Mouse (Mus musculus): ENCODE results near the gene Morf4l1. TPM values are rescaled to one million over a fixed set of nuclear protein-coding genes. Genes with fewer than 3 reads are reported as not detected.
"Not testable (repeated sequence)": the region's sequence is repeated elsewhere in the genome, so short reads cannot be mapped to it uniquely, and the experiment has no call there.

The Morf4l1 gene
- total and polyA plus RNA-seq, 3 experiments, result 118 to 219 (median 172) TPM

- Histone ChIP-seq H3K36me3 (replicated peaks) (no peaks in the 10 kb centered on the region), H3K27me3 (ENCODE audit: insufficient read depth, low read length) (no peaks in the 10 kb centered on the region), H3K9me3 (replicated peaks) (peaks cover 9% of the 10 kb centered on the region), H3K4me3 (ENCODE audit: low read depth, low read length) (no peak overlapping the region), H3K4me1 (ENCODE audit: insufficient read depth, low read depth, low read length) (no peaks in the 10 kb centered on the region)
- TF ChIP-seq TAL1 (conservative IDR thresholded peaks at IDR 0.05; ENCODE audit: low read depth, low read length) (no peak), CTCF (IDR thresholded peaks at IDR 0.05; ENCODE audit: low read depth, low read length) (no peak), GATA1 (IDR thresholded peaks at IDR 0.05; ENCODE audit: borderline replicate concordance, low read length) (no peak), GATA2 (IDR thresholded peaks at IDR 0.05; ENCODE audit: borderline replicate concordance, low read depth, low read length) (no peak), POLR2AphosphoS5 (IDR thresholded peaks at IDR 0.05; ENCODE audit: insufficient replicate concordance, low read depth, low read length) (no peak)
- DNase-seq (ENCODE audit: low spot score) (no peak), ATAC-seq (ENCODE audit: extremely low read depth, insufficient number of reproducible peaks, low FRiP score, poor library complexity, severe bottlenecking) (no peak)
Measured at GRCm38 (mm10) chr9:90045191-90045590, 69.4 kb downstream of the Morf4l1 start.

GRCm38 (mm10) chr9:90042906-90043305 is 71.7 kb downstream of the Morf4l1 start:
- not testable (repeated sequence) for ATAC-seq (ENCODE audit: extremely low read depth, insufficient number of reproducible peaks, low FRiP score, poor library complexity, severe bottlenecking); H3K4me3 ChIP-seq (ENCODE audit: low read depth, low read length); H3K4me1 ChIP-seq (ENCODE audit: insufficient read depth, low read depth, low read length); H3K27me3 ChIP-seq (ENCODE audit: insufficient read depth, low read length); H3K9me3 ChIP-seq (replicated peaks); H3K36me3 ChIP-seq (replicated peaks); DNase-seq (ENCODE audit: low spot score)

Other genes starting within 250 kb of the Morf4l1 start
- gene Rasgrf1, start 204.9 kb downstream of the Morf4l1 start, total RNA-seq (2014; fragmentation: Nextera tagmentation), result not detected in 2 replicates
- gene Rasgrf1, start 204.9 kb downstream of the Morf4l1 start, total RNA-seq (2017), result 0.05 and 0.12 TPM in 2 replicates
- not detected in 2 replicates for gene Rasgrf1, start 204.9 kb downstream of the Morf4l1 start, polyA plus RNA-seq (2012)
- not detected in 2 replicates for gene Ctsh, start 60.6 kb downstream of the Morf4l1 start, total RNA-seq (2014; fragmentation: Nextera tagmentation)
- 0.16 and 0.29 TPM in 2 replicates for gene Ctsh, start 60.6 kb downstream of the Morf4l1 start, total RNA-seq (2017)
- not detected in 2 replicates for gene Ctsh, start 60.6 kb downstream of the Morf4l1 start, polyA plus RNA-seq (2012)
- not detected in 2 replicates for gene Adamts7, start 48.3 kb upstream of the Morf4l1 start, total RNA-seq (2014; fragmentation: Nextera tagmentation)
- gene Adamts7, start 48.3 kb upstream of the Morf4l1 start, total RNA-seq (2017), result 0.17 TPM in 1 of 2 replicates, not detected in the other
- gene Adamts7, start 48.3 kb upstream of the Morf4l1 start, polyA plus RNA-seq (2012), result not detected in 2 replicates
- 0.90 TPM in 1 of 2 replicates, not detected in the other for gene Tbc1d2b, start 156.0 kb upstream of the Morf4l1 start, total RNA-seq (2014; fragmentation: Nextera tagmentation)
- gene Tbc1d2b, start 156.0 kb upstream of the Morf4l1 start, total RNA-seq (2017), result 0.22 and 0.29 TPM in 2 replicates
- gene Tbc1d2b, start 156.0 kb upstream of the Morf4l1 start, polyA plus RNA-seq (2012), result 0.09 and 0.11 TPM in 2 replicates